Mouse (Mus musculus): ENCODE measurements at regions not wholly inside any gene's neighbourhood (a gene's known extent, or its start where the extent isn't known, plus 50 kb on each side); places are given as distances from the start of the nearest gene placed in this dataset.

DNA sequence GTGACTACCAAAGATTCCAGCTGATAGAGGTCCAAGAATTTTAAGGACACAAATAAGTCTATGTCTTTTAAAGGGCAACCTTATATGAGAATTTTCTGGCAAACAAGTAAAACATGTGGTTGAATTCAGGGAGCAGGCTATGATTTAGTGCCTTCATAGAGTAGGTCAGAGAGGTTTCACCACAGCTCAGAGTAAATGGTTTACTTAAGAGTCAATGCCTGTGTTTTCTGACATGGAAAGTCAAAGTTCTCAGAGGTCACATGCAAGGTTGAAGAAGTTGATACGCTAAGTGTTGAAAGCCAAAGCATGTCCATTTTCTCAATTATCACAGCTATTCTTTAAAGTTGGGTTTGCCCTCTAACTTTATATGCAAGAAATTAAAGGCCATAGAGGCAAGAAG lies 425.7 kb upstream of the Nrsn1 start:
- no peaks in the 10 kb centered on the region for H3K36me3 ChIP-seq (ENCODE audit: control insufficient read depth in 1 of 2, insufficient read depth in 2 of 2, low read length in 2 of 2)
- no peak for DNase-seq (ENCODE audit: low read depth, low spot score)
- H3K27ac ChIP-seq (ENCODE audit: control insufficient read depth, low read depth, low read length), result no peak overlapping the region
- no peaks in the 10 kb centered on the region for H3K27me3 ChIP-seq (ENCODE audit: control insufficient read depth in 1 of 2, insufficient read depth in 2 of 2, low read length in 2 of 2)
- TF ChIP-seq EP300 (IDR thresholded peaks at IDR 0.05; ENCODE audit: low read depth in 1 of 2, low read length in 2 of 2), result no peak
- TF ChIP-seq POLR2AphosphoS5 (IDR thresholded peaks at IDR 0.05; ENCODE audit: borderline replicate concordance, low read depth, low read length), result no peak
- no peak for TF ChIP-seq SMC3 (IDR thresholded peaks at IDR 0.05; ENCODE audit: low read depth, low read length)
- no peak for TF ChIP-seq RAD21 (IDR thresholded peaks at IDR 0.05; ENCODE audit: low read depth, low read length)
- TF ChIP-seq KAT2A (conservative IDR thresholded peaks at IDR 0.05; ENCODE audit: low read depth, low read length), result no peak
- TF ChIP-seq POLR2A (IDR thresholded peaks at IDR 0.05; ENCODE audit: control insufficient read depth in 1 of 2, insufficient read depth in 1 of 2, low read depth in 1 of 2, low read length in 2 of 2, poor library complexity in 1 of 2), result no peak
- TF ChIP-seq USF2 (IDR thresholded peaks at IDR 0.05; ENCODE audit: borderline replicate concordance in 1 of 2, insufficient read depth in 1 of 2, low read depth in 1 of 2, low read length in 2 of 2), result no peak
- no peak for TF ChIP-seq ZNF384 (IDR thresholded peaks at IDR 0.05; ENCODE audit: low read depth, low read length)
- no peak for TF ChIP-seq TCF12 (IDR thresholded peaks at IDR 0.05; ENCODE audit: low read depth, low read length)
- no peak for TF ChIP-seq ELF1 (IDR thresholded peaks at IDR 0.05; ENCODE audit: low read depth, low read length)
- no peaks in the 10 kb centered on the region for H3K4me1 ChIP-seq (ENCODE audit: control insufficient read depth in 1 of 2, insufficient read depth in 2 of 2, low read length in 2 of 2)
- no peak overlapping the region for H3K4me3 ChIP-seq (ENCODE audit: control insufficient read depth in 1 of 2, insufficient read depth in 1 of 2, low read depth in 2 of 2, low read length in 2 of 2)
- H3K9ac ChIP-seq (ENCODE audit: control insufficient read depth, low read depth, low read length, poor library complexity, severe bottlenecking), result no peak overlapping the region
- H3K79me2 ChIP-seq (ENCODE audit: control insufficient read depth, insufficient read depth, low read length, poor library complexity), result no peaks in the 10 kb centered on the region
- no peaks in the 10 kb centered on the region for H3K9me3 ChIP-seq (replicated peaks; ENCODE audit: insufficient read depth, low read length)

DNA sequence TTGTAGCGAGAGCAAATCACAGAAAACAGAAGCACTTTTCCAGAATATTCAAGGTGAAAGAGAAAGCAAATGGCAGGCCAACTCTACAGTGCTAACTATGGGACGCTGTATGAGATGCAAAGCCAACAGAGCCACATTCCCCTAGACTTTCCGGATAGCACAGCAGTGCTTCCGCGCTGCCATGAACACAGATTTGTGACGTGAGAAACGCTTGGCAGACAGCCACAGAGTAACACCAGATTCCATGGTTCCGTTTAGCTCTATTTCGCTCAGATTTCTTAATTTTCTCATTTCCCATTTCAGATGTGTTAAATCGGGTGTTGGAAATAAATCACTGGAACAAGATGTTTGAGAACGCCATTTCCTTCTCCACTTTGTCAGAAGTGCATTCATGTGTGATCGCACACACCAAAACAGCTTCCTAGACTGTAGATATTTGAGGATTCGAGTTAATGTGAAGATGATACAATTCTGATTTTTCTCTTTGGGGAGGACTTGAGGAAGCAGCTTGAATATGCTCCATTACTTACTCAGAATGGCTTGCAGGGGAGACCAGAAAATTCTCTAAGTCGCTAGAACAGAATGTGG lies 424.8 kb upstream of the Nrsn1 start:
- Histone ChIP-seq H3K9me3 (replicated peaks; ENCODE audit: insufficient read depth, low read length) (no peaks in the 10 kb centered on the region), H3K36me3 (ENCODE audit: control insufficient read depth in 1 of 2, insufficient read depth in 2 of 2, low read length in 2 of 2) (no peaks in the 10 kb centered on the region), H3K9ac (ENCODE audit: control insufficient read depth, low read depth, low read length, poor library complexity, severe bottlenecking) (no peak overlapping the region), H3K4me1 (ENCODE audit: control insufficient read depth in 1 of 2, insufficient read depth in 2 of 2, low read length in 2 of 2) (no peaks in the 10 kb centered on the region), H3K4me3 (ENCODE audit: control insufficient read depth in 1 of 2, insufficient read depth in 1 of 2, low read depth in 2 of 2, low read length in 2 of 2) (no peak overlapping the region), H3K27me3 (ENCODE audit: control insufficient read depth in 1 of 2, insufficient read depth in 2 of 2, low read length in 2 of 2) (no peaks in the 10 kb centered on the region), H3K27ac (ENCODE audit: control insufficient read depth, low read depth, low read length) (no peak overlapping the region), H3K79me2 (ENCODE audit: control insufficient read depth, insufficient read depth, low read length, poor library complexity) (no peaks in the 10 kb centered on the region)
- DNase-seq (ENCODE audit: low read depth, low spot score), result no peak
- TF ChIP-seq ZC3H11A (IDR thresholded peaks at IDR 0.05; ENCODE audit: low read depth, low read length), result no peak
- TF ChIP-seq MEF2A (IDR thresholded peaks at IDR 0.05; ENCODE audit: extremely low read depth, insufficient replicate concordance, low read depth, low read length, poor library complexity, severe bottlenecking), result no peak
- no peak for TF ChIP-seq TCF12 (IDR thresholded peaks at IDR 0.05; ENCODE audit: low read depth, low read length)

DNA sequence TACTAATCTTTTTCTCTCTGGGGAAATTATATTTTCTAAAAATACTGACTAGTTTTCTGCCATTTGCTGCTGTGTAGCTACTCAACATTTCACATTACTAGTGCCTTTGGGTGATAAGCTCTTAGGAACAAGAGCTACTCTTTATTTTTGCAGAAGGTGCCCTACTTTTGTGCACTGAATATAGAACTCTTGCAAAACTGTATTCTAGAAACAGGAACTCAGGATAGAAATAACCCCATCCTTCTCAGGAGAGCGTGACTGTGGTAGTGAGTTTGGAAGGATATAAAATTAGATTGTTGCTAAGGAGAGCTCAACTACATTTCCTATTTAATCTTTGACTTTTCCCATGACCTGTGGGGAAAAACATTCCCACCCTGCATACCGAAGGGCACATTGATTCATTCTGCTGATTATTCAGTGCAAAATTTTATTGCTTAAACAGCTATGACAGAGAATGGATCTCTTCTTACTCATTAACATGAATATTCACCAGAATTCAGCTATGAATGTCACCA lies 408.0 kb upstream of the Nrsn1 start:
- no peak for DNase-seq (ENCODE audit: low read depth, low spot score)
- Histone ChIP-seq H3K9ac (ENCODE audit: control insufficient read depth, low read depth, low read length, poor library complexity, severe bottlenecking) (no peak overlapping the region), H3K9me3 (replicated peaks; ENCODE audit: insufficient read depth, low read length) (no peaks in the 10 kb centered on the region), H3K36me3 (ENCODE audit: control insufficient read depth in 1 of 2, insufficient read depth in 2 of 2, low read length in 2 of 2) (no peaks in the 10 kb centered on the region), H3K79me2 (ENCODE audit: control insufficient read depth, insufficient read depth, low read length, poor library complexity) (no peaks in the 10 kb centered on the region), H3K27me3 (ENCODE audit: control insufficient read depth in 1 of 2, insufficient read depth in 2 of 2, low read length in 2 of 2) (no peaks in the 10 kb centered on the region), H3K4me3 (ENCODE audit: control insufficient read depth in 1 of 2, insufficient read depth in 1 of 2, low read depth in 2 of 2, low read length in 2 of 2) (no peak overlapping the region), H3K4me1 (ENCODE audit: control insufficient read depth in 1 of 2, insufficient read depth in 2 of 2, low read length in 2 of 2) (no peaks in the 10 kb centered on the region), H3K27ac (ENCODE audit: control insufficient read depth, low read depth, low read length) (no peak overlapping the region)
- TF ChIP-seq ETS1 (IDR thresholded peaks at IDR 0.05; ENCODE audit: low read depth, low read length), result no peak
- TF ChIP-seq GABPA (IDR thresholded peaks at IDR 0.05; ENCODE audit: low read depth, low read length), result no peak
- no peak for TF ChIP-seq USF1 (IDR thresholded peaks at IDR 0.05; ENCODE audit: low read depth, low read length)
- TF ChIP-seq RAD21 (IDR thresholded peaks at IDR 0.05; ENCODE audit: low read depth, low read length), result no peak
- TF ChIP-seq POLR2AphosphoS2 (IDR thresholded peaks at IDR 0.05; ENCODE audit: low read length), result no peak
- no peak for TF ChIP-seq GATA1 (IDR thresholded peaks at IDR 0.05; ENCODE audit: low read depth, low read length)
- TF ChIP-seq SMC3 (IDR thresholded peaks at IDR 0.05; ENCODE audit: low read depth, low read length), result no peak
- no peak for TF ChIP-seq MEF2A (IDR thresholded peaks at IDR 0.05; ENCODE audit: extremely low read depth, insufficient replicate concordance, low read depth, low read length, poor library complexity, severe bottlenecking)
- no peak for TF ChIP-seq ZKSCAN1 (IDR thresholded peaks at IDR 0.05; ENCODE audit: low read depth, low read length)
- TF ChIP-seq MYC (IDR thresholded peaks at IDR 0.05; ENCODE audit: low read depth, low read length), result no peak
- no peak for TF ChIP-seq UBTF (IDR thresholded peaks at IDR 0.05; ENCODE audit: borderline replicate concordance, insufficient read depth, low read depth, low read length)
- no peak for TF ChIP-seq ZMIZ1 (IDR thresholded peaks at IDR 0.05; ENCODE audit: low read depth, low read length)
- no peak for TF ChIP-seq SIN3A (IDR thresholded peaks at IDR 0.05; ENCODE audit: low read length)
- no peak for TF ChIP-seq JUND (IDR thresholded peaks at IDR 0.05; ENCODE audit: low read depth, low read length)

Measured in MEL (cell line).